Mouse (Mus musculus) liver, adult 2 months (tissue): ENCODE data around the gene Pdxp.

Experiments
- CTCF ChIP-seq: fragments of 200-500 bp; IDR thresholded peaks from 2 replicates; pipeline ENCODE4 v1.5.1; 2011; ENCODE audit warnings: low read depth, low read length, control low read depth
- POLR2A ChIP-seq: fragments of 200-500 bp; IDR thresholded peaks from 2 replicates; pipeline ENCODE4 v1.6.1; 2011; ENCODE audit warnings: low read length, control low read depth; ENCODE audit not compliant: insufficient read depth; ENCODE audit errors: extremely low read depth

DNA sequence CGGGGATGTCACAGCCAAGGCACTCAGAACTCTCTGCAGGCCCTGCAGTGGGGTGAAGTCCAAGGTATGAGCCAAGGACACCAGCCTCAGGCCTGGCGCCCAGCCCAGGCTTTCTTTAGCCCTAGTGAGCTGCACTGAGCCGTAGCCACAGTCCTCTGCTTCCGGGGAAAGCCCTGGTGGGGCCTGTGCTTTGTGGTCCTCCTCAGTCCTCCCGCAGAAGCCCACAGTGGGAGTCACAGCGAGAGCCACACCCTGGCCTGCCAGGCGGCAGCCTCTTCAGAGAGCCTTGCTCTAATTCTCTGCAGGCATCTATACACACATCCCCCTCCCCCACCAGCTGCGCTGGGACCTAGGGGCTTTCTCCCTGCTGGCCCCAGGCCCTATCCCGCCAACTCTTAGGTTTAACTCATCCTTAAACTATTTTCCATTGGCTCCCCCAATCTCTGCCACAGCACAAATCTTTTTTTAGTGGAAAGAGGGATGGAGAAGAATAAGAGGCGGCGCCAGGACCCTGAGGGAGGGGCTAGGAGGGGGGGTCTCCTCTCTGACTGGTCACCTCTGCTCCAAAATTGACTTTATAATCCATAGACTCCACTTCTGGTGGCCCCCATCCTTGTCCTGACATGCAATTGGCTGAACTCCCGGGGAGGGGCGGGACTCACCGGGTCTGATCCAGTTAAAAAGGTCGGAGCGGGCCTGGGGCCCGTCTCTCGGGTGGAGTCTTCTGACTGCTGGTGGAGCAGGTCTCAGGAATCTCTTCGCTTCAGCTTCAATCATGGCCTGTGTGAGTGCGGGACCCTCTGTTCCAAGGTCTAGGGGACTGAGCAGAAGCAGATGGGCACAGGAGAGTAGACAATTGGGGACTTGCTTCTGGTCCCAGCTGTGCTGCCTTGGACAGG lies 12.6 kb downstream of the Pdxp start, which contains the start of gene Lgals1:
- TF ChIP-seq POLR2A = no peak
- TF ChIP-seq CTCF = no peak
